Mouse (Mus musculus): ENCODE measurements at regions not wholly inside any gene's neighbourhood (a gene's known extent, or its start where the extent isn't known, plus 50 kb on each side); places are given as distances from the start of the nearest gene placed in this dataset.

GRCm38 (mm10) chr17:54065187-54065795 is 74.8 kb upstream of the Sult1c1 start:
- H3K4me2 ChIP-seq (ENCODE audit: insufficient read depth, low read depth, poor library complexity, severe bottlenecking) = no peak overlapping the region
- no peaks in the 10 kb centered on the region for H3K27me3 ChIP-seq (replicated peaks)
- H3K4me3 ChIP-seq (replicated peaks in 1 of 3; ENCODE audit: low read depth in 2 of 3, low read length in 2 of 3, poor library complexity in 1 of 3) = no peak overlapping the region
- DNase-seq (ENCODE audit: extremely low read depth) = peak; percentile 24
- H3K27ac ChIP-seq (ENCODE audit: insufficient read depth, low read depth) = no peak overlapping the region
- dilution Hi-C loops (cut with MboI; ENCODE audit: extremely low pct_ligation_motif_present, extremely low pct_unique_long_range_greater_than_20kb, low sequenced_read_pairs) (no loop called here), in situ Hi-C loops (cut with MboI; ENCODE audit: low pct_ligation_motif_present, low pct_unique_long_range_greater_than_20kb, low sequenced_read_pairs) (loop anchor here (25.0 kb wide), 1 partner anchor 272 kb away; no protein-coding TSS in a partner anchor)
- no peaks in the 10 kb centered on the region for H3K9me3 ChIP-seq (replicated peaks; ENCODE audit: low read length)
- H3K9ac ChIP-seq (ENCODE audit: insufficient read depth, low read depth) = no peak overlapping the region
- no peaks in the 10 kb centered on the region for H3K79me2 ChIP-seq (replicated peaks; ENCODE audit: control insufficient read depth, extremely low read depth, insufficient read depth, poor library complexity, severe bottlenecking)
- no peaks in the 10 kb centered on the region for H3K36me3 ChIP-seq (replicated peaks in 1 of 2; ENCODE audit: control insufficient read depth in 1 of 2, insufficient read depth in 1 of 2, low read length in 1 of 2)
- TF ChIP-seq GABPA (IDR thresholded peaks at IDR 0.05; ENCODE audit: insufficient replicate concordance, low read depth, low read length) (no peak), HCFC1 (IDR thresholded peaks at IDR 0.05; ENCODE audit: low read depth, low read length) (no peak), CTCF (conservative IDR thresholded peaks at IDR 0.05 in 1 of 2, IDR thresholded peaks at IDR 0.05 in 1 of 2; ENCODE audit: low read depth in 2 of 2, low read length in 2 of 2) (peak in 1 of 2 experiments; percentile 44; a peak in 3 of 4 replicates), SMC3 (IDR thresholded peaks at IDR 0.05; ENCODE audit: low read depth, low read length) (peak; percentile 31; the same call in 1 of the 2 replicates), SIN3A (IDR thresholded peaks at IDR 0.05; ENCODE audit: low read length) (no peak), RAD21 (IDR thresholded peaks at IDR 0.05; ENCODE audit: low read depth, low read length) (peak; percentile 48)
- no peaks in the 10 kb centered on the region for H3K4me1 ChIP-seq (ENCODE audit: control insufficient read depth in 1 of 2, insufficient read depth in 2 of 2)

GRCm38 (mm10) chr17:54061280-54061679 is 70.8 kb upstream of the Sult1c1 start:
- no peak for TF ChIP-seq TCF12 (IDR thresholded peaks at IDR 0.05; ENCODE audit: low read depth, low read length)
- no peak for TF ChIP-seq MXI1 (IDR thresholded peaks at IDR 0.05; ENCODE audit: low read depth, low read length)
- TF ChIP-seq ZMIZ1 (IDR thresholded peaks at IDR 0.05; ENCODE audit: low read depth, low read length) = no peak
- TF ChIP-seq ZKSCAN1 (IDR thresholded peaks at IDR 0.05; ENCODE audit: borderline replicate concordance, low read depth, low read length) = no peak
- TF ChIP-seq MEF2A (IDR thresholded peaks at IDR 0.05; ENCODE audit: borderline replicate concordance, low read depth, low read length) = no peak
- TF ChIP-seq SMC3 (IDR thresholded peaks at IDR 0.05; ENCODE audit: low read depth, low read length) = no peak
- TF ChIP-seq ELF1 (IDR thresholded peaks at IDR 0.05; ENCODE audit: low read depth, low read length) = no peak
- no peak for TF ChIP-seq MAFK (IDR thresholded peaks at IDR 0.05; ENCODE audit: insufficient replicate concordance, low read length)
- TF ChIP-seq HCFC1 (IDR thresholded peaks at IDR 0.05; ENCODE audit: low read depth, low read length) = no peak
- TF ChIP-seq POLR2A (IDR thresholded peaks at IDR 0.05; ENCODE audit: low read depth, low read length) = no peak
- peak; percentile 10 to 38; a peak in 1 of 4 replicates for TF ChIP-seq CTCF (conservative IDR thresholded peaks at IDR 0.05 in 1 of 2, IDR thresholded peaks at IDR 0.05 in 1 of 2; ENCODE audit: low read depth in 2 of 2, low read length in 2 of 2)
- no peak for TF ChIP-seq PAX5 (IDR thresholded peaks at IDR 0.05; ENCODE audit: low read length)
- TF ChIP-seq RAD21 (IDR thresholded peaks at IDR 0.05; ENCODE audit: low read depth, low read length) = peak; percentile 18; the same call in 1 of the 2 replicates
- no peak for TF ChIP-seq USF1 (IDR thresholded peaks at IDR 0.05; ENCODE audit: low read depth, low read length)
- TF ChIP-seq MYC (IDR thresholded peaks at IDR 0.05; ENCODE audit: low read depth, low read length) = no peak
- Histone ChIP-seq H3K27me3 (replicated peaks) (no peaks in the 10 kb centered on the region), H3K4me2 (ENCODE audit: insufficient read depth, low read depth, poor library complexity, severe bottlenecking) (no peak overlapping the region), H3K9ac (ENCODE audit: insufficient read depth, low read depth) (no peak overlapping the region), H3K79me2 (replicated peaks; ENCODE audit: control insufficient read depth, extremely low read depth, insufficient read depth, poor library complexity, severe bottlenecking) (no peaks in the 10 kb centered on the region), H3K4me1 (ENCODE audit: control insufficient read depth in 1 of 2, insufficient read depth in 2 of 2) (no peaks in the 10 kb centered on the region), H3K36me3 (replicated peaks in 1 of 2; ENCODE audit: control insufficient read depth in 1 of 2, insufficient read depth in 1 of 2, low read length in 1 of 2) (no peaks in the 10 kb centered on the region), H3K27ac (ENCODE audit: insufficient read depth, low read depth) (no peak overlapping the region), H3K4me3 (replicated peaks in 1 of 3; ENCODE audit: low read depth in 2 of 3, low read length in 2 of 3, poor library complexity in 1 of 3) (no peak overlapping the region), H3K9me3 (replicated peaks; ENCODE audit: low read length) (no peaks in the 10 kb centered on the region)
- in situ Hi-C loops (cut with MboI; ENCODE audit: low pct_ligation_motif_present, low pct_unique_long_range_greater_than_20kb, low sequenced_read_pairs) (loop anchor here (25.0 kb wide), 1 partner anchor 276 kb away; no protein-coding TSS in a partner anchor), dilution Hi-C loops (cut with MboI; ENCODE audit: extremely low pct_ligation_motif_present, extremely low pct_unique_long_range_greater_than_20kb, low sequenced_read_pairs) (no loop called here)
- peak; percentile 14 for DNase-seq (ENCODE audit: extremely low read depth)

Data from CH12.LX (cell line).